Mouse (Mus musculus): ENCODE measurements around the gene Stk4.

The Stk4 gene

GRCm38 (mm10) chr2:164128576-164129411, 58.7 kb downstream of the Stk4 start:
- DNase-seq = no peak

- DNase-seq = no peak
Observed at GRCm38 (mm10) chr2:164131586-164131985, 61.5 kb downstream of the Stk4 start.

- peak; percentile 42 for DNase-seq
Observed at GRCm38 (mm10) chr2:164134563-164134962, 64.4 kb downstream of the Stk4 start.

GRCm38 (mm10) chr2:164135367-164135766, 65.2 kb downstream of the Stk4 start:
- no peak for DNase-seq

GRCm38 (mm10) chr2:164136393-164136792, 66.3 kb downstream of the Stk4 start:
- peak; percentile 20 for DNase-seq

GRCm38 (mm10) chr2:164137754-164138153, 67.6 kb downstream of the Stk4 start:
- no peak for DNase-seq

- no peak for DNase-seq
Observed at GRCm38 (mm10) chr2:164142021-164142420, 71.9 kb downstream of the Stk4 start.

GRCm38 (mm10) chr2:164144025-164144424, 73.9 kb downstream of the Stk4 start:
- DNase-seq = no peak

- DNase-seq = no peak
Observed at GRCm38 (mm10) chr2:164144541-164144940, 74.4 kb downstream of the Stk4 start.

- no peak for DNase-seq
Observed at GRCm38 (mm10) chr2:164146556-164146955, 76.4 kb downstream of the Stk4 start.

GRCm38 (mm10) chr2:164150086-164150760, 80.1 kb downstream of the Stk4 start:
- DNase-seq = no peak

GRCm38 (mm10) chr2:164152341-164152740, 82.2 kb downstream of the Stk4 start:
- DNase-seq = no peak

- no peak for DNase-seq
Observed at GRCm38 (mm10) chr2:164154007-164154406, 83.9 kb downstream of the Stk4 start.

GRCm38 (mm10) chr2:164156158-164156557, 86.0 kb downstream of the Stk4 start:
- no peak for DNase-seq

GRCm38 (mm10) chr2:164158838-164159237, 88.7 kb downstream of the Stk4 start:
- DNase-seq = no peak

GRCm38 (mm10) chr2:164161515-164162055, 91.5 kb downstream of the Stk4 start:
- no peak for DNase-seq

- no peak for DNase-seq
Observed at GRCm38 (mm10) chr2:164164941-164165340, 94.8 kb downstream of the Stk4 start.

- DNase-seq = peak; percentile 55
Observed at GRCm38 (mm10) chr2:164167752-164168570, 97.8 kb downstream of the Stk4 start.

GRCm38 (mm10) chr2:164168571-164168946, 98.4 kb downstream of the Stk4 start:
- DNase-seq = no peak

- DNase-seq = peak; percentile 37
Observed at GRCm38 (mm10) chr2:164170326-164170725, 100.2 kb downstream of the Stk4 start.

GRCm38 (mm10) chr2:164170902-164171301, 100.8 kb downstream of the Stk4 start, which contains the start of gene Kcns1:
Gene Kcns1, minus strand, starts transcription at chr2:164171113.
- DNase-seq = peak; percentile 50

- no peak for DNase-seq
Observed at GRCm38 (mm10) chr2:164173394-164173793, 103.3 kb downstream of the Stk4 start.
